Mouse (Mus musculus) MEL-GATA-1-ER (cell line): ENCODE results near the gene Slc8b1.

Source experiments
- DNase-seq: peaks from one replicate; pipeline ENCODE4 v3.0.0-alpha.2; 2012; ENCODE audit warnings: low read depth; ENCODE audit errors: extremely low read depth

The Slc8b1 gene

DNA sequence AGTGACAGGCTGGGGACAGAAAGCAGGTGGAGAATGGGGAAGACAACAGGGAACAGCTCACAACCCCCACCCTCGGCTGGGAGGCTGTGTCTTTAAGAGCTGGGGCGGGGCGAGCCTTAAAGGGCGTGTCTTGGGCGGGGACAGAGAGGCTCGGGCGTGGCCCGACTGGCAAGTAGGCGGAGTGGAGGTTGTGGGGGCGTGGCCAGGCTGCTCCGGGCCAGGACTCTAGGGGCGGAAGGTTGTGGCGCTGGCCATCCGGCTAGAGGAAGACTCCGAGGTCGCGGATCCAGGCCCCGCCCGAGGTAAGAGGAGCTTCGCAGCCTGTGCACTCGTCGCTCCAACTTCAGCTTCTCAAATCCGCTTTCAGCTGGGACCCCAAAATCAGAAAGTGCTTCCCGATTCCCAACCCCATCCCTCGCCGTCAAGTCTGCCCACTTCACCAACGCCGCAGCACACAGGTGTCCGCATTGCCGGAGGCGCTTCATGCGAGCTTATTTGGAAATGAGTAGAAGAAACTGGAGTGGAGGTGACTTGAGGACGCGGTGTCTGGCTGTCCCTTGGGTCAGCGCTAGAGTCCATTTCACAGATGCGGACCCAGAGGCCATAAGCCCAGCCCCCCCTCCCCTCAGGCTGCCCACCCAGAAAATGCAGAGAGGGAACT is at the start of gene Slc8b1:
Gene Slc8b1, plus strand, starts transcription at position 187 of the 661 bp plus-strand sequence.
- DNase-seq: peak; percentile 50

- DNase-seq: no peak
Measured at GRCm38 (mm10) chr5:120461902-120462301, 49.1 kb upstream of the Slc8b1 start.

DNA sequence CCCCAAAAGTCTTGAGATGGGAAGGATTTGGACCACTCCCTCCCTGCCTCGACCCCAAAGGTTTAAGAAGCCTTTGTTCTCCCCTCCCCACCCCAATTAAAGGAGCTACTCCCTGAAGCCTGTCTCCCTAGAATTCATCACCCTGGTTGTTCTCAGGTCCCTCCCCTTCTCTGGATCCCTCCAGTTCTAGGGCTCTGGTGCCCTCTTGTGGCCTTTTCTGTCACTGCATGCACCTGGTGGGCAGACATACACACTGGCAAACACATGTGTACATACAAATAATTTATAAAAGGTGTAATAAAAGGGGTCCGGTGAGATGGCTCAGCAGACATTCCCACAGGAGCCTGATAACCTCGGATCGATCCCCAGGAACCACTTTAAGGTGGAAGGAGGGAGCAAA is 46.6 kb upstream of the Slc8b1 start:
- no peak for DNase-seq

- DNase-seq: no peak
Measured at GRCm38 (mm10) chr5:120465062-120465461, 45.9 kb upstream of the Slc8b1 start.

- DNase-seq: peak; percentile 98
Measured at GRCm38 (mm10) chr5:120465860-120466259, 45.1 kb upstream of the Slc8b1 start.

- DNase-seq: peak; percentile 38
Measured at GRCm38 (mm10) chr5:120467026-120467425, 43.9 kb upstream of the Slc8b1 start.

GRCm38 (mm10) chr5:120468336-120468735 is 42.6 kb upstream of the Slc8b1 start:
- DNase-seq: no peak

GRCm38 (mm10) chr5:120468830-120469229 is 42.1 kb upstream of the Slc8b1 start:
- DNase-seq: no peak

- no peak for DNase-seq
Measured at GRCm38 (mm10) chr5:120471538-120471937, 39.4 kb upstream of the Slc8b1 start.

GRCm38 (mm10) chr5:120472770-120473169 is 38.2 kb upstream of the Slc8b1 start, which contains the start of gene Sdsl:
Gene Sdsl (minus strand): TSS chr5:120472810.
- DNase-seq: no peak

GRCm38 (mm10) chr5:120473361-120473760 is 37.6 kb upstream of the Slc8b1 start:
- DNase-seq: no peak

- DNase-seq: no peak
Measured at GRCm38 (mm10) chr5:120475861-120476260, 35.1 kb upstream of the Slc8b1 start.

DNA sequence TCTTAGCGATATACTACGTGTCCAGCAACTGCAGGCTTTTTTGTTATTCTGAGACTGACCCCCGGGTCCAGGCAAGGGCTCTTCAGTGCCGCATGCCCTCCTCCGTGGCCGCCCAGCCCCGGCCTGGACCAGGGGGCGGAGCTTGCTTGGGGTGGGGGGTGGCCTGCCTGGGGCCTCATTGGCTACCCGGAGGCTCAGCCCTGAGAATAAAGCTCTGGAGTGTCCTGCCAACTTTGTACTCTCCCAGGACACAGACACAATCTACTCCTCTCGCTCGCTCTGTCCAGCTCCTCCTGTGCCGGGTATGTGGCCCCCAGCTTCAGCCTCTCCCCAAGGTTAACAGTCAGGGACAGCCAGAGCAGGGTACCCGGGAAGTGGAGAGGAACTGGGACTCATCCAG is 34.7 kb upstream of the Slc8b1 start, which contains the start of gene Sds:
Gene Sds, plus strand, starts transcription at position 231 of the 400 bp plus-strand sequence.
- no peak for DNase-seq

DNA sequence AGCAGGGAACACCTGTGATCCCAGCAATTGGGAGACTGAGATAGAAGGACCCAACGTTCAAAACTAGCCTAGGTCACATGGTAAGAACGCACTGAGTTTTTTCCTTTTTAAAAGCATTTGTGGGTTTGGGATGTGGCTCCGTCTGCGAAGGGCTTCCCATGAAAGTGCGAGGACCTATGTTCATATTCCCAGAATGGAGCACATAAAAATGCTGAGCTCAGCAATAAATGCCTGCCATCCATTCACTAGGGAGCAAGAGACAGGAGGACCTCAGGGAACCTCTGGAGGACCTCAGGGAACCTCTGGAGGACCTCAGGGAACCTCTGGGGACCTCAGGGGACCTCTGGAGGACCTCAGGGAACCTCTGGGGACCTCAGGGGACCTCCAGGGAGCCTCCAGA is 33.0 kb upstream of the Slc8b1 start:
- DNase-seq: no peak

DNA sequence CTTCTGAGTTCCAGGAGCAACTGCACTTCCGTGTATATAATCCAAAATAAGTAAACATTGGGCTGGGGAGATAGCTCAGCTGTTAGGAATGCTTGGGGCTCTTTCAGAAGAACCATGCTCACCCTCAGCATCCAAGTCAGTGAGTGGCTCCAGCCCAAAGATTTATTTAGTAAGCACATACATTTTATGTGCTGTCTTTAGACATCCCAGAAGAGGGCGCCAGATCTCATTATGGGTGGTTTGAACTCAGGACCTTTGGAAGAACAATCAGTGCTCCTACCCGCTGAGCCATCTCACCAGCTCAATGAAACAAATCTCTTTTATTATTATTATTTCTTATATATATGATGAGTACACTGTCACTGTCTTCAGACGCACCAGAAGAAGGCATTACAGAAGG is 31.4 kb upstream of the Slc8b1 start:
- no peak for DNase-seq

DNA sequence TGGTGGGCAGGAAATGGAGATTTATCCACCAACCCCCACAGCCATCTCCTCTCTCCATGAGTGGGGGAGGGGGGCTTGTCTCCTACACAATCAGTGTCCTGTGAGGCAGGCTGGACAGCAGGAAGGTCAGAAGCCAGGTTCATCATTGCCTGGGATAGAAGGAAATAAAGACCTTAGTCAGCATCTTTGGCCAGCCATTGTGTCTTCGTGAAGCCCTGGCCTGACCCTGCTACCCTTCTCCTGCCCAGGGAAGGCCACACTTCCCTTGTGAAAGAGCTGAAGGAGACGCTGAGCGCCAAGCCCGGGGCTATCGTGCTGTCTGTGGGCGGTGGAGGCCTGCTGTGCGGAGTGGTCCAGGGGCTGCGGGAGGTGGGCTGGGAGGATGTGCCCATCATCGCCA is 29.8 kb upstream of the Slc8b1 start:
- no peak for DNase-seq

DNA sequence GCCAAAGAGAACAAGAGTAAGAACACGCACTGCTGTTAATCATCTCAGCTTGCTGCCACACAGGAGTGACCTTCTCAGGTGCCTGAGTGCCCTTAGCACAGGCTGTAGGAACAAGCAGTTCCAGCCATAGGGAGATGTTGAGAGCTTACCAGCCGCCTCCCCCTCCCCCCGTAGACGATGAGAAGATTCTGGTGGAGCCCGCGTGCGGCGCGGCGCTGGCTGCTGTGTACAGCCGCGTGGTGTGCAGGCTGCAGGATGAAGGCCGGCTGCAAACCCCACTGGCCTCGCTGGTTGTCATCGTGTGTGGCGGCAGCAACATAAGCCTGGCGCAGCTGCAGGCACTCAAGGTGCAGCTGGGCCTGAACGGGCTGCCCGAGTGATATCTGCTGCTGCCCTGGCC is 27.6 kb upstream of the Slc8b1 start:
- DNase-seq: no peak

GRCm38 (mm10) chr5:120487844-120488243 is 23.1 kb upstream of the Slc8b1 start:
- no peak for DNase-seq

DNA sequence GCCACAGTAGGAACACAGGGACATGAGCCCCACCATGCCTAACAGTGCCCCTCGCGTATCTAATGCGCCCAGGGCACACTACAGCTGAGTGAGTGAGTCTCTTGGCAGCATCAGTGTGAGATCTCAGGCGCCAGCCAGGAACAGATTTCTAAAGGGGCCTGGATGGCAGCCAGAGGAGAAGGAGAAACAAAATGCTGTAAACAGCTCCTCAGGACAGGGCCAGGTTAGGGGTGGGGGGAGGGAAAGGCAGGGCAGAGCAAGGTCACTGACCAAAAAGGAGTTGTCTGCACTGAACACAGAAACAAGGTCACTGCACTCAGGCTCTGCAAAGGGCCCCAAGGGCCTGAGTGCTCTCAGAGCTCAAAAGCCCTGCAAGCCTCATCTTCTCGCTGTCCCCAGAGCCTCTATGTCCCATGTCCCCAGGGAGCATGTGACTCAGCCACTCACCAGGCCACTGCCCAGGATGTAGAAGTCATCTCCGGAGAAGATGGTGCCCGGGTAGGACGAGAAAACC is 20.2 kb upstream of the Slc8b1 start:
- no peak for DNase-seq

GRCm38 (mm10) chr5:120492437-120492836 is 18.5 kb upstream of the Slc8b1 start:
- no peak for DNase-seq

DNA sequence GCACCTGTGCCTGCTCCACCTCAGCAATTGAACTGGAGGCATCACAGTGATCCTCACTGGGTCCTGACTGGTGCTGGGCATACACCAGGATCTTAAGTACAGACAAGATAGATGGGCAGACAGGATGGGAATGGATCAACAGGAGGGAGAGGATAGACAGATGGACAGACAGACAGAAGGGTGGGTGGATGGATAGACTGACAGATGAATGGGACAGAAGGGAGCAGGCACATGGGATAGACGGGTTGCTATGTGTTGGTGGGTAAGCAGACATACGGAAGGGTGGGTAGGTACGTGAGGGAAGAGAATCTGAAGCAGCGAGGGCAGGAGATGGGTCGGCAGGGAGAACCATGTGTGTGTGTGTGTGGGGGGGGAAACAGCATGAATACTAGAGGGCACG is 17.5 kb upstream of the Slc8b1 start:
- no peak for DNase-seq

GRCm38 (mm10) chr5:120493873-120494395 is 17.0 kb upstream of the Slc8b1 start:
- no peak for DNase-seq

DNA sequence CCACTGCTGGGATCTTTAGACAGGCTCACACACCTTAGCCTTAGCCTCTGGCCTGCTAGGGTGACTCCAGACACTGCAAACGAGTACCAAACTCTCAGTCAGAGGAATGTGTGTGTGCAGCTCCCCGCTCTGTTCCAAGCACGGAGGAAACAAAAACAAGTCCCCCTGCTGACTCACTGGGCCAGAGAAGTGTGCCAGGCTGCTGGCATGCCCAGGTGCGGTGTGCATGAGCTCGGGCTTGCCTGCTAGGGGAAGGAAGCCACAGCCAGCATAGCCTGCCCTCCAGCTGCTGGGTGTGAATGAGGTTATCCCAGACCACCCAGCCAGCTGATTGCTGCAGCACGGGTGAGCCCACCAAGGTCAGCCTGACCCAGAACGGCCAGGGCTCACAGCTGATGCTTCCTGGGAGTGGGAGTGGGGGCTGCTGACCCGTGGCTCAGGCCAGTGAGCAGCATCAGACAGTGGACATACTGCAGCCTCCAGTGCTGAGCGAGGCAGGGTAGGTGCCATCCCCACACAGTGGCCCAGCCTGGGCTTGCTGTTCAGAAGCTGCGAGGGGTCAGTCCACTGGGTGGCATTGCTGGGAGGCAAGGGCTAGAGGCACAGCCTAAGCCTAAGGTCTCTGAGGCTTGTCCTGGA is 15.8 kb upstream of the Slc8b1 start:
- no peak for DNase-seq
